Mouse (Mus musculus): Measurements from ENCODE around the gene Scimp. TPM values are rescaled to one million over a fixed set of nuclear protein-coding genes. Genes with fewer than 3 reads are reported as not detected.
"Not testable (repeated sequence)": the region's sequence is repeated elsewhere in the genome, so short reads cannot be mapped to it uniquely, and the experiment has no call there.

Scimp gene
- polyA plus RNA-seq, 1 experiment from 2014 or later, result 1.0 TPM

- no peaks in the 10 kb centered on the region for H3K4me1 ChIP-seq (ENCODE audit: control insufficient read depth, low read depth, low read length)
- ATAC-seq (ENCODE audit: low read depth), result no peak
- H3K9me3 ChIP-seq (replicated peaks; ENCODE audit: control insufficient read depth, low read length), result no peaks in the 10 kb centered on the region
- no peak overlapping the region for H3K27ac ChIP-seq (ENCODE audit: low read length)
- no peaks in the 10 kb centered on the region for H3K36me3 ChIP-seq (ENCODE audit: control insufficient read depth, insufficient read depth)
- no peaks in the 10 kb centered on the region for H3K27me3 ChIP-seq (ENCODE audit: control insufficient read depth, insufficient read depth, low read depth, low read length)
- H3K4me3 ChIP-seq (ENCODE audit: low read depth, low read length), result no peak overlapping the region
- WGBS (ENCODE audit: insufficient replicate concordance), result 56% methylated on average over 10 of the region's 10 CpGs
- no peak overlapping the region for H3K9ac ChIP-seq (ENCODE audit: low read depth, low read length)
- H3K4me2 ChIP-seq (ENCODE audit: low read depth, low read length), result no peak overlapping the region
Measured at GRCm38 (mm10) chr11:70788972-70789655, 23.3 kb downstream of the Scimp start.

GRCm38 (mm10) chr11:70787052-70787451, 25.3 kb downstream of the Scimp start:
- ATAC-seq (ENCODE audit: low read depth), result no peak; the same call in 1 of the 2 replicates
- 41% methylated on average over 11 of the region's 11 CpGs for WGBS (ENCODE audit: insufficient replicate concordance)
- Histone ChIP-seq H3K27ac (ENCODE audit: low read length) (no peak overlapping the region), H3K4me3 (ENCODE audit: low read depth, low read length) (no peak overlapping the region), H3K27me3 (ENCODE audit: control insufficient read depth, insufficient read depth, low read depth, low read length) (no peaks in the 10 kb centered on the region), H3K4me1 (ENCODE audit: control insufficient read depth, low read depth, low read length) (no peaks in the 10 kb centered on the region), H3K9me3 (replicated peaks; ENCODE audit: control insufficient read depth, low read length) (no peaks in the 10 kb centered on the region), H3K9ac (ENCODE audit: low read depth, low read length) (no peak overlapping the region), H3K36me3 (ENCODE audit: control insufficient read depth, insufficient read depth) (no peaks in the 10 kb centered on the region), H3K4me2 (ENCODE audit: low read depth, low read length) (no peak overlapping the region)

DNA sequence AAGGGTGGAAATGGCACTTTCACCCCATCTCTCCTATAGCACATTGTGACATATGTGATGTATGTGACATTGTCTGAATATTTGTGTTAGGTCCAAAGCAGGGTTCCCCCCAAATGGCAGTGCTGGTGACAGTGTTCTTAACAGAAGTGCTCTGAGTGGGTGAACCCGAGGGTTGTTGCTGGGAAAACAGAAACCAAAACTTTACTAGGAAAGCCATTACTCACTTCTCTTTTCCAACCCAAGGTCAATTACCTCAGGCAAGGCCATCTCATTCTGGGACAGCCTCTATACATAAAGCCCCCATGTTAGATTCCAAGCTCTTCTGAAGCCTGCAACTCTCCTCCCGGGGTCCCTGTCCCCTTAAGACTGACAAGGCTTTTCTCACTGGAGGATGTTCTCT, 26.5 kb downstream of the Scimp start:
- no peaks in the 10 kb centered on the region for H3K4me1 ChIP-seq (ENCODE audit: control insufficient read depth, low read depth, low read length)
- H3K4me3 ChIP-seq (ENCODE audit: low read depth, low read length), result no peak overlapping the region
- no peak overlapping the region for H3K27ac ChIP-seq (ENCODE audit: low read length)
- no peak for ATAC-seq (ENCODE audit: low read depth)
- no peaks in the 10 kb centered on the region for H3K27me3 ChIP-seq (ENCODE audit: control insufficient read depth, insufficient read depth, low read depth, low read length)
- H3K9ac ChIP-seq (ENCODE audit: low read depth, low read length), result no peak overlapping the region
- H3K4me2 ChIP-seq (ENCODE audit: low read depth, low read length), result no peak overlapping the region
- 21% methylated on average over 2 of the region's 2 CpGs for WGBS (ENCODE audit: insufficient replicate concordance)
- H3K9me3 ChIP-seq (replicated peaks; ENCODE audit: control insufficient read depth, low read length), result no peaks in the 10 kb centered on the region
- no peaks in the 10 kb centered on the region for H3K36me3 ChIP-seq (ENCODE audit: control insufficient read depth, insufficient read depth)

DNA sequence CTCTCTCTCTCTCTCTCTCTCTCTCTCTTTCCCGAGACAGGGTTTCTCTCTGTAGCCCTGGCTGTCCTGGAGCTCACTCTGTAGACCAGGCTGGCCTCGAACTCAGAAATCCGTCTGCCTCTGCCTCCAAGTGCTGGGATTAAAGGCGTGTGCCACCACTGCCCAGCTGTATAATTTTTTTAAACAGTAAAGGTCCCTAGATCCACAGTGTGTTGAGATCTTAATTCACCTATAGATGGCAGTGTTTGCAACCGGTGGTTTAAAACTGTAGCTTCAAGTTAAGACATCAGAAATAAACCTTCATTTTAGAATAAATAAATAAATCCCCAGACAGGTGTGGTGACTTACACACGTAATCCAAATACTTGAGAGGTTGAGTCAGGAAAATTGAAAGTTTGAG, 34.3 kb downstream of the Scimp start:
- not testable (repeated sequence) for H3K4me3 ChIP-seq (ENCODE audit: low read depth, low read length); H3K9me3 ChIP-seq (replicated peaks; ENCODE audit: control insufficient read depth, low read length); H3K4me2 ChIP-seq (ENCODE audit: low read depth, low read length); H3K36me3 ChIP-seq (ENCODE audit: control insufficient read depth, insufficient read depth); H3K9ac ChIP-seq (ENCODE audit: low read depth, low read length); ATAC-seq (ENCODE audit: low read depth); H3K27ac ChIP-seq (ENCODE audit: low read length); H3K27me3 ChIP-seq (ENCODE audit: control insufficient read depth, insufficient read depth, low read depth, low read length); H3K4me1 ChIP-seq (ENCODE audit: control insufficient read depth, low read depth, low read length)
- WGBS (ENCODE audit: insufficient replicate concordance), result 13% methylated on average over 6 of the region's 6 CpGs

DNA sequence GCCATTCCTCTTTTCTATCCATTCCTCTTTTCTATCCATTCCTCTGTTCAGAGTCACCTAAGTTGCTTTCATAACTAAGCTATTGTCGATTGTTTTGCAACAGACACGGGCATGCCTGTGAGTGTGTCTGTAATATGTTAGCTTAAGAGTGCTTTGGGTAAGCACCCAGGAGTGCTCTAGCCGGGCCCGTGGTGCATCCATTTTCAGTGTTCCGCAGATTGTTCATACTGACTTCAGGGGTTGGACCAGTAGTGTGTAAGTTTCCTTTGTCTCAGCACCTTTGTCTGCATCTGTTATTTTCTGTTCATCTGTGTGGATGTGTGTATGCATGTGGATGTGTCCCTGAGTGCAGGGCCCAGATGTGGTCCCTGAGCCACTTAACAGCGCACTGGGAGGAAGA, 34.8 kb downstream of the Scimp start:
- no peak overlapping the region for H3K4me3 ChIP-seq (ENCODE audit: low read depth, low read length)
- H3K4me2 ChIP-seq (ENCODE audit: low read depth, low read length), result no peak overlapping the region
- peaks cover 4% of the 10 kb centered on the region for H3K4me1 ChIP-seq (ENCODE audit: control insufficient read depth, low read depth, low read length)
- ATAC-seq (ENCODE audit: low read depth), result no peak
- H3K36me3 ChIP-seq (ENCODE audit: control insufficient read depth, insufficient read depth), result no peaks in the 10 kb centered on the region
- no peaks in the 10 kb centered on the region for H3K27me3 ChIP-seq (ENCODE audit: control insufficient read depth, insufficient read depth, low read depth, low read length)
- no peaks in the 10 kb centered on the region for H3K9me3 ChIP-seq (replicated peaks; ENCODE audit: control insufficient read depth, low read length)
- 54% methylated on average over 6 of the region's 6 CpGs for WGBS (ENCODE audit: insufficient replicate concordance)
- no peak overlapping the region for H3K9ac ChIP-seq (ENCODE audit: low read depth, low read length)
- no peak overlapping the region for H3K27ac ChIP-seq (ENCODE audit: low read length)

DNA sequence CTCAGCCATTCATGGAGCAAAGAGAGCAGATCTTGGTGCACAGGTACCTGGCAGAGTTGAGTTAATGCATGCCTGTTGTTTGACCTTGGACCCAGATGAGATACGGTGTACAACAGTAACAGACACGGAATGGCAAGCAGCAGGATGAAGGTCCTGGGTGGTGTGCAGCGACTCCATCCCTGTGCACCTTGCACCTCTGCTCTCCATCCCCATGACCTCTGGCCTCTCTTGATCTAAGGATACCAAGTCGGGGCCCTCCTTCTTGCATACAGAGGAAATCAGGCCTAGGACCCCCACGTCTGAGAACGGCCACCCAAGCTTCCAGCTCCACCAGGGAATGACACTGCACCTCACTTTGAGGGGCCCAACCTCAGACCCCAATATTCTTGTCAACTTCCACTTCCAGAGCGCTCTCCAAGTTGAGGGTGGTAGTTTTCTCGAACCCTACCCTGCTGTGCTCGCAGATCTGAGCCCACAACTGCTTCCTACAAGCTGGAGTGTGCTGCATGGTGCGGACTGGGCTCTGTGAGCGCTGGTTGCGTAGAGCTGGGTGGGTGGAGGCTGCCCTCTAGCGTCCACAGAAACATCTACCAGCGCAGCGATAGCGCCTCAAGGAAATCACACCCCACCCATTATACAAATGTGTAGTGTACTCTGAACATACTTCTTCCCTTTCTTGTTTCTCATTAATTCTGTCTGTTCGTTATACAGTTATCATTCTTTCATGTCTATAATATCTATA, 35.4 kb downstream of the Scimp start:
- Histone ChIP-seq H3K9me3 (replicated peaks; ENCODE audit: control insufficient read depth, low read length) (no peaks in the 10 kb centered on the region), H3K4me2 (ENCODE audit: low read depth, low read length) (no peak overlapping the region), H3K4me3 (ENCODE audit: low read depth, low read length) (no peak overlapping the region), H3K36me3 (ENCODE audit: control insufficient read depth, insufficient read depth) (no peaks in the 10 kb centered on the region), H3K27me3 (ENCODE audit: control insufficient read depth, insufficient read depth, low read depth, low read length) (no peaks in the 10 kb centered on the region), H3K27ac (ENCODE audit: low read length) (no peak overlapping the region), H3K4me1 (ENCODE audit: control insufficient read depth, low read depth, low read length) (peaks cover 4% of the 10 kb centered on the region), H3K9ac (ENCODE audit: low read depth, low read length) (no peak overlapping the region)
- 23% methylated on average over 17 of the region's 17 CpGs for WGBS (ENCODE audit: insufficient replicate concordance)
- ATAC-seq (ENCODE audit: low read depth), result peak; percentile 47; the same call in 1 of the 2 replicates

- H3K27ac ChIP-seq (ENCODE audit: low read length), result no peak overlapping the region
- peaks cover 8% of the 10 kb centered on the region for H3K36me3 ChIP-seq (ENCODE audit: control insufficient read depth, insufficient read depth)
- 54% methylated on average over 3 of the region's 3 CpGs for WGBS (ENCODE audit: insufficient replicate concordance)
- no peak overlapping the region for H3K4me2 ChIP-seq (ENCODE audit: low read depth, low read length)
- ATAC-seq (ENCODE audit: low read depth), result no peak
- H3K9me3 ChIP-seq (replicated peaks; ENCODE audit: control insufficient read depth, low read length), result no peaks in the 10 kb centered on the region
- H3K4me3 ChIP-seq (ENCODE audit: low read depth, low read length), result no peak overlapping the region
- H3K9ac ChIP-seq (ENCODE audit: low read depth, low read length), result no peak overlapping the region
- no peaks in the 10 kb centered on the region for H3K27me3 ChIP-seq (ENCODE audit: control insufficient read depth, insufficient read depth, low read depth, low read length)
- no peaks in the 10 kb centered on the region for H3K4me1 ChIP-seq (ENCODE audit: control insufficient read depth, low read depth, low read length)
Measured at GRCm38 (mm10) chr11:70770804-70771203, 41.6 kb downstream of the Scimp start.

DNA sequence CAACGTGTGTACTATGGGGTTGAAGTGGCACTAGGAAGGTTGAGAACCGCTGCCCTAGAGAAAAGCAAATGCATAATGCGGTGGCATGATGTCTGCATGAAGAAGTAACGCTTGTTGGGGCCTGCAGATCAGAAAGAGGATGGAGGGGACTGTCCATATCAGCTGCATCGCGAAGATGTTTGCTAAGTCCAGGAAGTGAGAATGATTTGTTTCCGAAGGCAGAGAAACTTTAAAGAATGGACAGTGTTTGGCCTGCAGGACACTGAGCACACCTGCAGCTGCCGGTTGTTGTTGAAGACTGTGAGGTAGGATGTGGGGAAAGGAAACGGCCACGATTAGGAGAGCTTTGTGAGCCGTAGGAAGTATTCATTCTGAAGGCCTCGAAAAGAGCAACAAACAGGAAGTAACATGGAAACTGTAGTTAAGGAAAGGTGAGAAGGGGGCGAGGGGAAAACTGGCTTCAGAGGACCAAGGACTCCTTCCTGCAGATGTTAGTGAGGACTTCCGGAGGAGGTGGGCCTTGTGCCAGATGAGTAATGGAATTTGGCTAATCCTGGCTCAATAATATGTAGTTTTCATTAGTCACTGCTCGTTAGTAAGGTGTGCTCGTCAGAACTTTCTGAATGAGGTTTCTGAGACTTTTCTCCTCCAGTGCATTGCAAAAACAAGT, 46.5 kb downstream of the Scimp start:
- Histone ChIP-seq H3K4me1 (ENCODE audit: control insufficient read depth, low read depth, low read length) (peaks cover 7% of the 10 kb centered on the region), H3K9me3 (replicated peaks; ENCODE audit: control insufficient read depth, low read length) (no peaks in the 10 kb centered on the region), H3K27me3 (ENCODE audit: control insufficient read depth, insufficient read depth, low read depth, low read length) (no peaks in the 10 kb centered on the region), H3K4me3 (ENCODE audit: low read depth, low read length) (no peak overlapping the region), H3K9ac (ENCODE audit: low read depth, low read length) (no peak overlapping the region), H3K36me3 (ENCODE audit: control insufficient read depth, insufficient read depth) (no peaks in the 10 kb centered on the region; the same call in 1 of the 2 replicates), H3K4me2 (ENCODE audit: low read depth, low read length) (no peak overlapping the region), H3K27ac (ENCODE audit: low read length) (no peak overlapping the region)
- 53% methylated on average over 16 of the region's 16 CpGs for WGBS (ENCODE audit: insufficient replicate concordance)
- no peak for ATAC-seq (ENCODE audit: low read depth)
